Mouse (Mus musculus) lung, embryonic 14.5 days (tissue): ENCODE measurements around the gene Olfr452. TPM values are rescaled to one million over a fixed set of nuclear protein-coding genes. Genes with fewer than 3 reads are reported as not detected.

Experiments
- ATAC-seq: fragments of 200-750 bp; cut with Nextera tagmentation; 2 replicates; pipeline ENCODE4 v1.8.0; 2017; ENCODE audit warnings: mild to moderate bottlenecking, moderate TSS enrichment, moderate library complexity; ENCODE audit not compliant: insufficient read depth
- DNase-seq: peaks from one replicate; pipeline ENCODE4 v3.0.0-alpha.2; 2015
- H3K27ac ChIP-seq: fragments of 300-500 bp; sonication (generic); 2 replicates; pipeline ENCODE4 v1.5.1; 2014; ENCODE audit warnings: low read depth, mild to moderate bottlenecking, moderate library complexity
- H3K27me3 ChIP-seq: fragments of 300-500 bp; sonication (generic); 2 replicates; pipeline ENCODE4 v1.6.1; 2014; ENCODE audit warnings: low read length, control low read depth; ENCODE audit not compliant: insufficient read depth
- H3K36me3 ChIP-seq: fragments of 300-500 bp; sonication (generic); 2 replicates; pipeline ENCODE4 v1.6.1; 2014; ENCODE audit warnings: control low read depth; ENCODE audit not compliant: insufficient read depth
- H3K4me1 ChIP-seq: fragments of 300-500 bp; sonication (generic); 2 replicates; pipeline ENCODE4 v1.6.1; 2014; ENCODE audit warnings: antibody characterized with exemption, control low read depth; ENCODE audit not compliant: insufficient read depth
- H3K4me2 ChIP-seq: fragments of 300-500 bp; sonication (generic); 2 replicates; pipeline ENCODE4 v1.6.1; 2014; ENCODE audit warnings: mild to moderate bottlenecking
- H3K4me3 ChIP-seq: fragments of 300-500 bp; sonication (generic); 2 replicates; pipeline ENCODE4 v1.5.1; 2014; ENCODE audit warnings: low read depth, low read length
- H3K9ac ChIP-seq: fragments of 300-500 bp; sonication (generic); 2 replicates; pipeline ENCODE4 v1.6.1; 2014
- H3K9me3 ChIP-seq: fragments of 300-500 bp; sonication (generic); 2 replicates; pipeline ENCODE4 v1.6.1; 2016; ENCODE audit warnings: low read depth, low read length, control low read depth
- CTCF ChIP-seq: IDR thresholded peaks from 2 replicates; pipeline ENCODE4 v1.5.1; 2016; ENCODE audit warnings: antibody characterized with exemption, low read depth
- WGBS: fragments of 180-500 bp; shearing (Covaris S2); extraction: QIAGEN DNeasy Blood & Tissue Kit; methylation state at CpG from one replicate; pipeline ENCODE4 v1.1.7; 2014; 5-methylcytosine and 5-hydroxymethylcytosine counted together
- polyA plus RNA-seq: library from polyadenylated mRNA; unstranded; fragments of >200 nt; fragmentation: Nextera tagmentation; extraction: Ambion mirVana; gene quantifications from 2 replicates; pipeline ENCODE4 v1.2.1, GENCODE M21; 2014

The Olfr452 gene
- polyA plus RNA-seq, 1 experiment from 2014 or later: not detected

- TF ChIP-seq CTCF: no peak
- H3K36me3 ChIP-seq: no peaks in the 10 kb centered on the region
- no peaks in the 10 kb centered on the region for H3K27me3 ChIP-seq
- no peak overlapping the region for H3K4me2 ChIP-seq
- ATAC-seq (no peak), DNase-seq (no peak)
- no peaks in the 10 kb centered on the region for H3K4me1 ChIP-seq
- WGBS: 75% methylated on average over 9 of the region's 9 CpGs
- H3K4me3 ChIP-seq: no peak overlapping the region
- no peak overlapping the region for H3K9ac ChIP-seq
- no peaks in the 10 kb centered on the region for H3K9me3 ChIP-seq
- no peak overlapping the region for H3K27ac ChIP-seq
Measured at GRCm38 (mm10) chr6:42790949-42791556, 6.2 kb downstream of the Olfr452 start.

- TF ChIP-seq CTCF: no peak
- Histone ChIP-seq H3K9me3 (no peaks in the 10 kb centered on the region), H3K4me2 (no peak overlapping the region), H3K4me3 (no peak overlapping the region), H3K36me3 (no peaks in the 10 kb centered on the region), H3K4me1 (no peaks in the 10 kb centered on the region), H3K27ac (no peak overlapping the region), H3K9ac (no peak overlapping the region), H3K27me3 (no peaks in the 10 kb centered on the region)
- WGBS: 85% methylated on average over 3 of the region's 3 CpGs
- DNase-seq (no peak), ATAC-seq (no peak)
Measured at GRCm38 (mm10) chr6:42794982-42795381, 10.1 kb downstream of the Olfr452 start.

GRCm38 (mm10) chr6:42811639-42812038 is 26.7 kb downstream of the Olfr452 start, which contains the start of gene Olfr450:
Gene Olfr450, plus strand, starts transcription at chr6:42811939.
- no peak within 1 kb of the TSS for H3K27ac ChIP-seq
- no peak within 1 kb of the TSS for H3K4me2 ChIP-seq
- no peaks in the 10 kb centered on the region for H3K36me3 ChIP-seq
- ATAC-seq (no peak), DNase-seq (no peak)
- no peak within 1 kb of the TSS for H3K9ac ChIP-seq
- 79% methylated on average over 1 of the region's 1 CpGs for WGBS
- H3K9me3 ChIP-seq: no peaks in the 10 kb centered on the region
- H3K27me3 ChIP-seq: no peaks in the 10 kb centered on the region
- H3K4me1 ChIP-seq: no peaks in the 10 kb centered on the region
- H3K4me3 ChIP-seq: no peak within 1 kb of the TSS
- TF ChIP-seq CTCF: no peak

- TF ChIP-seq CTCF: no peak
- Histone ChIP-seq H3K9ac (no peak within 1 kb of the TSS), H3K27ac (no peak within 1 kb of the TSS), H3K4me3 (no peak within 1 kb of the TSS), H3K4me2 (no peak within 1 kb of the TSS), H3K36me3 (no peaks in the 10 kb centered on the region), H3K9me3 (no peaks in the 10 kb centered on the region), H3K4me1 (no peaks in the 10 kb centered on the region), H3K27me3 (no peaks in the 10 kb centered on the region)
- ATAC-seq: no peak
- DNase-seq: peak; percentile 3
Measured at GRCm38 (mm10) chr6:42834084-42834483, 49.2 kb downstream of the Olfr452 start, which contains the start of gene Olfr449. Gene Olfr449, plus strand, starts transcription at chr6:42834384.

Other genes with a start within 250 kb of the Olfr452 start
- not detected in 2 replicates for gene Olfr455, start 237.5 kb upstream of the Olfr452 start, polyA plus RNA-seq
- not detected in 2 replicates for gene Tcaf3, start 187.4 kb upstream of the Olfr452 start, polyA plus RNA-seq
- gene Tcaf2, start 139.8 kb upstream of the Olfr452 start, polyA plus RNA-seq: 3.6 and 3.7 TPM in 2 replicates
- gene Tcaf1, start 75.0 kb upstream of the Olfr452 start, polyA plus RNA-seq: 73.2 and 75.2 TPM in 2 replicates
- gene Olfr453, start 45.7 kb upstream of the Olfr452 start, polyA plus RNA-seq: not detected in 2 replicates
- gene Olfr38, start 28.7 kb upstream of the Olfr452 start, polyA plus RNA-seq: not detected in 2 replicates
- not detected in 2 replicates for gene Olfr450, start 26.8 kb downstream of the Olfr452 start, polyA plus RNA-seq
- not detected in 2 replicates for gene Olfr449, start 49.3 kb downstream of the Olfr452 start, polyA plus RNA-seq
- gene Olfr448, start 105.3 kb downstream of the Olfr452 start, polyA plus RNA-seq: not detected in 2 replicates
- gene Olfr447, start 123.8 kb downstream of the Olfr452 start, polyA plus RNA-seq: not detected in 2 replicates
- not detected in 2 replicates for gene Olfr446, start 136.3 kb downstream of the Olfr452 start, polyA plus RNA-seq
- gene Olfr444, start 164.0 kb downstream of the Olfr452 start, polyA plus RNA-seq: not detected in 2 replicates